Comparison of ENCODE assay signal across 18 mouse cellular contexts in genomic region chr7:128717991-128718390, GRCm38 (mm10).
"Had no signal": no experiment of that assay in that cellular context is flagged by ENCODE, and none has a peak within 500 bp of the region (broad histone marks: within the 10 kb centered on the region; RNA-seq: fewer than 3 reads in every experiment).

No protein-coding gene starts in this region.

- H3K27me3 ChIP-seq: liver, embryonic 13.5 days; liver, embryonic 15.5 days; midbrain, embryonic 12.5 days; neural tube, embryonic 13.5 days; neural tube, embryonic 15.5 days had no signal

- H3K27ac ChIP-seq: liver, embryonic 13.5 days; liver, embryonic 15.5 days; midbrain, embryonic 10.5 days; midbrain, embryonic 12.5 days; neural tube, embryonic 13.5 days; neural tube, embryonic 15.5 days had no signal

- H3K9me3 ChIP-seq: liver, embryonic 13.5 days; liver, embryonic 15.5 days; midbrain, embryonic 10.5 days; midbrain, embryonic 12.5 days; neural tube, embryonic 13.5 days; neural tube, embryonic 15.5 days had no signal

- H3K9ac ChIP-seq: liver, embryonic 13.5 days; liver, embryonic 15.5 days; liver, postnatal 0 days; midbrain, embryonic 12.5 days; neural tube, embryonic 13.5 days; neural tube, embryonic 15.5 days had no signal

- H3K4me1 ChIP-seq: liver, embryonic 13.5 days; liver, embryonic 15.5 days; midbrain, embryonic 10.5 days; midbrain, embryonic 12.5 days; neural tube, embryonic 13.5 days; neural tube, embryonic 15.5 days had no signal

- ATAC-seq: liver, postnatal 0 days; midbrain, embryonic 16.5 days had no signal

- DNase-seq: liver, embryonic 13.5 days; liver, postnatal 0 days; midbrain, embryonic 14.5 days; retina, postnatal 1 day; right cerebral cortex, adult 18-20 months; right cerebral cortex, postnatal 25 days; right cerebral cortex, postnatal 4 days; spleen, adult 18-20 months; thymus, adult 18-20 months; thymus, postnatal 14 days; thymus, postnatal 36 days had no signal

- H3K4me3 ChIP-seq: liver, embryonic 13.5 days; liver, embryonic 15.5 days; midbrain, embryonic 10.5 days; midbrain, embryonic 12.5 days; myocyte; neural tube, embryonic 13.5 days; neural tube, embryonic 15.5 days had no signal

- H3K4me2 ChIP-seq: liver, embryonic 13.5 days; liver, embryonic 15.5 days; midbrain, embryonic 12.5 days; neural tube, embryonic 13.5 days; neural tube, embryonic 15.5 days had no signal
